Mouse (Mus musculus) kidney, postnatal 25 days (tissue): ENCODE results near the gene C130079G13Rik.
"Not testable (repeated sequence)": the region's sequence is repeated elsewhere in the genome, so short reads cannot be mapped to it uniquely, and the experiment has no call there.

Experiments used
- DNase-seq, 2 experiments: peaks; one replicate each; pipeline ENCODE4 v3.0.0; 2021; ENCODE audit warnings: mixed read lengths in 2 of 2

The C130079G13Rik gene

GRCm38 (mm10) chr3:59924914-59925313 is at the start of gene C130079G13Rik:
Gene C130079G13Rik (plus strand): TSS chr3:59925214.
- DNase-seq: no peak

GRCm38 (mm10) chr3:59877601-59878000 is 47.4 kb upstream of the C130079G13Rik start:
- DNase-seq: not testable (repeated sequence)

- DNase-seq: not testable (repeated sequence)
Observed at GRCm38 (mm10) chr3:59879801-59880554, 45.0 kb upstream of the C130079G13Rik start.

GRCm38 (mm10) chr3:59893276-59893675 is 31.7 kb upstream of the C130079G13Rik start:
- DNase-seq: no peak

- DNase-seq: no peak
Observed at GRCm38 (mm10) chr3:59934621-59935020, 9.6 kb downstream of the C130079G13Rik start.

- no peak for DNase-seq
Observed at GRCm38 (mm10) chr3:59947294-59947950, 22.4 kb downstream of the C130079G13Rik start.

- DNase-seq: no peak
Observed at GRCm38 (mm10) chr3:59970891-59971290, 45.9 kb downstream of the C130079G13Rik start.

GRCm38 (mm10) chr3:59974591-59974990 is 49.6 kb downstream of the C130079G13Rik start:
- DNase-seq: no peak
